Mouse (Mus musculus) MEL (cell line): ENCODE results near the gene Hcn3. TPM values are rescaled to one million over a fixed set of nuclear protein-coding genes. Genes with fewer than 3 reads are reported as not detected.

Experiments used
- DNase-seq: peaks from one replicate; pipeline ENCODE4 v3.0.0; 2011; ENCODE audit warnings: low read depth, low spot score
- H3K27ac ChIP-seq: 2 replicates; pipeline ENCODE4 v1.5.1; 2012; ENCODE audit warnings: low read depth, mild to moderate bottlenecking, control low read depth, low read length, moderate library complexity; ENCODE audit not compliant: control insufficient read depth
- H3K27me3 ChIP-seq, 2 experiments: fragments of 150-350 bp in 1 of 2; sonication (generic) in 1 of 2; 2 replicates each; pipeline ENCODE4 v1.6.1; 2012; ENCODE audit warnings: low read length in 2 of 2, mild to moderate bottlenecking in 2 of 2, improper control_type of control experiment in 1 of 2, moderate library complexity in 1 of 2; ENCODE audit not compliant: insufficient read depth in 2 of 2, control insufficient read depth in 1 of 2
- H3K36me3 ChIP-seq, 2 experiments: 2 replicates each; pipeline ENCODE4 v1.6.1; 2012 to 2014; ENCODE audit warnings: low read length in 2 of 2, improper control_type of control experiment in 1 of 2, inconsistent platforms in 1 of 2, mild to moderate bottlenecking in 1 of 2; ENCODE audit not compliant: insufficient read depth in 2 of 2, control insufficient read depth in 1 of 2
- H3K4me1 ChIP-seq, 2 experiments: fragments of 150-350 bp in 1 of 2; sonication (generic) in 1 of 2; 2 replicates each; pipeline ENCODE4 v1.6.1; 2012; ENCODE audit warnings: low read length in 2 of 2, improper control_type of control experiment in 1 of 2, mild to moderate bottlenecking in 1 of 2; ENCODE audit not compliant: insufficient read depth in 2 of 2, control insufficient read depth in 1 of 2
- H3K4me3 ChIP-seq, 2 experiments: fragments of 150-350 bp in 1 of 2; sonication (generic) in 1 of 2; 2 replicates each; pipeline ENCODE4 v1.5.1; 2012; ENCODE audit warnings: low read depth in 2 of 2, low read length in 2 of 2, mild to moderate bottlenecking in 2 of 2, moderate library complexity in 2 of 2, control low read depth in 1 of 2, improper control_type of control experiment in 1 of 2; ENCODE audit not compliant: control insufficient read depth in 1 of 2, insufficient read depth in 1 of 2
- H3K79me2 ChIP-seq: 2 replicates; pipeline ENCODE4 v1.6.1; 2012; ENCODE audit warnings: mild to moderate bottlenecking, low read length, moderate library complexity; ENCODE audit not compliant: control insufficient read depth, poor library complexity, insufficient read depth
- H3K9ac ChIP-seq: 2 replicates; pipeline ENCODE4 v1.6.1; 2012; ENCODE audit warnings: low read depth, mild to moderate bottlenecking, control low read depth, low read length, moderate library complexity; ENCODE audit not compliant: control insufficient read depth, poor library complexity, severe bottlenecking
- H3K9me3 ChIP-seq: fragments of 150-350 bp; sonication (generic); replicated peaks from 2 replicates; pipeline ENCODE4 v1.6.1; 2012; ENCODE audit warnings: mild to moderate bottlenecking, low read length, improper control_type of control experiment, moderate library complexity; ENCODE audit not compliant: insufficient read depth
- CHD1 ChIP-seq: IDR thresholded peaks from 2 replicates; pipeline ENCODE4 v1.6.1; 2012; ENCODE audit warnings: low read depth, mild to moderate bottlenecking, inconsistent platforms, low read length, improper control_type of control experiment
- CHD2 ChIP-seq: IDR thresholded peaks from 2 replicates; pipeline ENCODE4 v1.6.1; 2011; ENCODE audit warnings: low read length, improper control_type of control experiment
- CTCF ChIP-seq, 3 experiments: IDR thresholded peaks in 2 of 3; conservative IDR thresholded peaks in 1 of 3; 2 replicates each; pipeline ENCODE4 v1.5.1; 2011 to 2012; ENCODE audit warnings: low read length in 3 of 3, low read depth in 2 of 3, mild to moderate bottlenecking in 2 of 3, improper control_type of control experiment in 1 of 3, inconsistent platforms in 1 of 3, mixed read lengths in 1 of 3, moderate library complexity in 1 of 3; ENCODE audit not compliant: control insufficient read depth in 1 of 3, insufficient read depth in 1 of 3, poor library complexity in 1 of 3, severe bottlenecking in 1 of 3
- ELF1 ChIP-seq: IDR thresholded peaks from 2 replicates; pipeline ENCODE4 v1.6.1; 2014; ENCODE audit warnings: low read depth, mild to moderate bottlenecking, inconsistent platforms, low read length, improper control_type of control experiment, moderate library complexity
- EP300 ChIP-seq, 2 experiments: IDR thresholded peaks; 2 replicates each; pipeline ENCODE4 v1.6.1; 2011; ENCODE audit warnings: improper control_type of control experiment in 2 of 2, low read length in 2 of 2, low read depth in 1 of 2, mild to moderate bottlenecking in 1 of 2
- ETS1 ChIP-seq: IDR thresholded peaks from 2 replicates; pipeline ENCODE4 v1.6.1; 2012; ENCODE audit warnings: low read depth, mild to moderate bottlenecking, inconsistent platforms, low read length, improper control_type of control experiment, moderate library complexity
- GATA1 ChIP-seq: IDR thresholded peaks from 2 replicates; pipeline ENCODE4 v1.6.1; 2011; ENCODE audit warnings: low read depth, low read length, improper control_type of control experiment
- HCFC1 ChIP-seq: IDR thresholded peaks from 2 replicates; pipeline ENCODE4 v1.6.1; 2012; ENCODE audit warnings: low read depth, mild to moderate bottlenecking, inconsistent platforms, low read length, improper control_type of control experiment, moderate library complexity
- JUND ChIP-seq: IDR thresholded peaks from 2 replicates; pipeline ENCODE4 v1.6.1; 2011; ENCODE audit warnings: low read depth, mild to moderate bottlenecking, improper control_type of control experiment, low read length
- KAT2A ChIP-seq: conservative IDR thresholded peaks from 2 replicates; pipeline ENCODE4 v1.6.1; 2012; ENCODE audit warnings: low read depth, low read length, improper control_type of control experiment, inconsistent platforms
- MAFK ChIP-seq: IDR thresholded peaks from 2 replicates; pipeline ENCODE4 v1.6.1; 2011; ENCODE audit warnings: low read depth, mild to moderate bottlenecking, low read length, improper control_type of control experiment, borderline replicate concordance
- MAX ChIP-seq: IDR thresholded peaks from 2 replicates; pipeline ENCODE4 v1.6.1; 2011; ENCODE audit warnings: low read length, improper control_type of control experiment
- MEF2A ChIP-seq: IDR thresholded peaks from 2 replicates; pipeline ENCODE4 v1.6.1; 2014; ENCODE audit warnings: low read depth, mild to moderate bottlenecking, inconsistent platforms, low read length, improper control_type of control experiment; ENCODE audit not compliant: poor library complexity, insufficient replicate concordance, severe bottlenecking; ENCODE audit errors: extremely low read depth
- MXI1 ChIP-seq: IDR thresholded peaks from 2 replicates; pipeline ENCODE4 v1.6.1; 2011; ENCODE audit warnings: mild to moderate bottlenecking, low read depth, low read length, improper control_type of control experiment
- MYB ChIP-seq: IDR thresholded peaks from 2 replicates; pipeline ENCODE4 v1.6.1; 2011; ENCODE audit warnings: mild to moderate bottlenecking, low read depth, low read length, improper control_type of control experiment
- MYC ChIP-seq: IDR thresholded peaks from 2 replicates; pipeline ENCODE4 v1.6.1; 2011; ENCODE audit warnings: low read depth, mild to moderate bottlenecking, low read length, improper control_type of control experiment, moderate library complexity
- NELFE ChIP-seq: IDR thresholded peaks from 2 replicates; pipeline ENCODE4 v1.6.1; 2011; ENCODE audit warnings: low read depth, low read length, improper control_type of control experiment
- POLR2A ChIP-seq, 2 experiments: IDR thresholded peaks; 2 replicates each; pipeline ENCODE4 v1.6.1; 2011 to 2012; ENCODE audit warnings: low read length in 2 of 2, mild to moderate bottlenecking in 2 of 2, control low read depth in 1 of 2, improper control_type of control experiment in 1 of 2, low read depth in 1 of 2, moderate library complexity in 1 of 2; ENCODE audit not compliant: control insufficient read depth in 1 of 2, insufficient read depth in 1 of 2, poor library complexity in 1 of 2
- POLR2AphosphoS5 ChIP-seq: IDR thresholded peaks from 2 replicates; pipeline ENCODE4 v1.6.1; 2012; ENCODE audit warnings: low read depth, borderline replicate concordance, mild to moderate bottlenecking, inconsistent platforms, low read length, moderate library complexity, mixed read lengths
- RCOR1 ChIP-seq: IDR thresholded peaks from 2 replicates; pipeline ENCODE4 v1.6.1; 2012; ENCODE audit warnings: low read depth, mild to moderate bottlenecking, inconsistent platforms, low read length, improper control_type of control experiment
- SIN3A ChIP-seq: IDR thresholded peaks from 2 replicates; pipeline ENCODE4 v1.6.1; 2012; ENCODE audit warnings: low read length, improper control_type of control experiment, inconsistent platforms
- SMC3 ChIP-seq: IDR thresholded peaks from 2 replicates; pipeline ENCODE4 v1.6.1; 2011; ENCODE audit warnings: low read depth, low read length, improper control_type of control experiment
- TCF12 ChIP-seq: IDR thresholded peaks from 2 replicates; pipeline ENCODE4 v1.6.1; 2014; ENCODE audit warnings: low read depth, mild to moderate bottlenecking, inconsistent platforms, low read length, improper control_type of control experiment, moderate library complexity
- UBTF ChIP-seq: IDR thresholded peaks from 2 replicates; pipeline ENCODE4 v1.6.1; 2012; ENCODE audit warnings: low read depth, mild to moderate bottlenecking, inconsistent platforms, low read length, improper control_type of control experiment, moderate library complexity, borderline replicate concordance; ENCODE audit not compliant: insufficient read depth
- USF1 ChIP-seq: IDR thresholded peaks from 2 replicates; pipeline ENCODE4 v1.6.1; 2014; ENCODE audit warnings: low read depth, mild to moderate bottlenecking, inconsistent platforms, low read length, improper control_type of control experiment, moderate library complexity
- USF2 ChIP-seq, 2 experiments: IDR thresholded peaks; 2 replicates each; pipeline ENCODE4 v1.6.1; 2011 to 2012; ENCODE audit warnings: improper control_type of control experiment in 2 of 2, low read length in 2 of 2, borderline replicate concordance in 1 of 2, inconsistent platforms in 1 of 2, low read depth in 1 of 2, mild to moderate bottlenecking in 1 of 2; ENCODE audit not compliant: insufficient read depth in 1 of 2
- ZC3H11A ChIP-seq: IDR thresholded peaks from 2 replicates; pipeline ENCODE4 v1.6.1; 2012; ENCODE audit warnings: low read depth, mild to moderate bottlenecking, inconsistent platforms, low read length, improper control_type of control experiment
- ZKSCAN1 ChIP-seq: IDR thresholded peaks from 2 replicates; pipeline ENCODE4 v1.6.1; 2012; ENCODE audit warnings: low read depth, mild to moderate bottlenecking, inconsistent platforms, low read length, improper control_type of control experiment, moderate library complexity
- ZNF384 ChIP-seq: IDR thresholded peaks from 2 replicates; pipeline ENCODE4 v1.6.1; 2012; ENCODE audit warnings: low read depth, mild to moderate bottlenecking, inconsistent platforms, low read length, improper control_type of control experiment
- polyA plus RNA-seq, 2 experiments: library from polyadenylated mRNA; stranded (reverse) in 1 of 2; unstranded in 1 of 2; fragments of >175 nt in 1 of 2; fragments of >200 nt in 1 of 2; gene quantifications; 2 replicates each; pipeline versions ENCODE4 v1.2.1 to v1.2.4; 2012; ENCODE audit warnings: low replicate concordance in 2 of 2, low read depth in 1 of 2; ENCODE audit not compliant: insufficient read length in 2 of 2, insufficient read depth in 1 of 2, missing spikeins in 1 of 2
- total RNA-seq: library from RNA; depleted of rRNA; stranded (reverse); fragments of 300-350 nt; gene quantifications from 2 replicates; pipeline ENCODE4 v1.2.3, GENCODE M21; 2012

The Hcn3 gene
- total and polyA plus RNA-seq, 3 experiments: 4.0 to 7.4 TPM; not detected in 1

GRCm38 (mm10) chr3:89178107-89178385, 18.1 kb upstream of the Hcn3 start:
- DNase-seq: peak; percentile 69
- Histone ChIP-seq H3K27me3 (no peaks in the 10 kb centered on the region), H3K4me1 (peaks cover 7 to 35% of the 10 kb centered on the region in 2 experiments; a peak in 3 of 4 replicates), H3K9ac (peak overlapping the region; percentile 85), H3K36me3 (peaks cover 21 to 36% of the 10 kb centered on the region in 2 experiments), H3K79me2 (peaks cover 23% of the 10 kb centered on the region), H3K27ac (peak overlapping the region; percentile 71)
- 0 out of 2 replicates have a peak, but pooled peaks have one; percentile 19 for TF ChIP-seq MYC
- no peak for TF ChIP-seq SMC3
- TF ChIP-seq, all 39 proteins: peak for 1
- Histone ChIP-seq H3K4me3 (peak overlapping the region; percentile 58 to 91), H3K9me3 (no peaks in the 10 kb centered on the region)

- Histone ChIP-seq H3K79me2 (peaks cover 23% of the 10 kb centered on the region), H3K4me3 (peak within 1 kb of the TSS; percentile 58 to 91), H3K9ac (peak within 1 kb of the TSS; percentile 85), H3K36me3 (peaks cover 26 to 33% of the 10 kb centered on the region in 2 experiments), H3K9me3 (no peaks in the 10 kb centered on the region), H3K4me1 (peaks cover 7 to 31% of the 10 kb centered on the region in 2 experiments; a peak in 3 of 4 replicates), H3K27me3 (no peaks in the 10 kb centered on the region), H3K27ac (peak within 1 kb of the TSS; percentile 71)
- DNase-seq: peak; percentile 99
- peak; percentile 59; the same call in 1 of the 2 replicates for TF ChIP-seq TCF12
- TF ChIP-seq MEF2A: no peak
- no peak for TF ChIP-seq JUND
- no peak for TF ChIP-seq CHD1
- TF ChIP-seq POLR2AphosphoS5: no peak; the same call in 1 of the 2 replicates
- peak; percentile 85 for TF ChIP-seq MXI1
- TF ChIP-seq USF1: peak; percentile 100
- 0 out of 6 replicates have a peak, but pooled peaks of 1 of the 3 experiments have one; percentile 5 for TF ChIP-seq CTCF (IDR thresholded peaks at IDR 0.05 in 2 of 3, conservative IDR thresholded peaks at IDR 0.05 in 1 of 3; ENCODE audit: control insufficient read depth in 1 of 3, insufficient read depth in 1 of 3, low read depth in 2 of 3, low read length in 3 of 3, poor library complexity in 1 of 3, severe bottlenecking in 1 of 3)
- peak; percentile 99 for TF ChIP-seq ZNF384
- peak; percentile 99 for TF ChIP-seq HCFC1
- TF ChIP-seq MYB: no peak
- peak; percentile 87 to 91 for TF ChIP-seq POLR2A (IDR thresholded peaks at IDR 0.05; ENCODE audit: control insufficient read depth in 1 of 2, insufficient read depth in 1 of 2, low read depth in 1 of 2, low read length in 2 of 2, poor library complexity in 1 of 2)
- TF ChIP-seq SIN3A: peak; percentile 93
- TF ChIP-seq RCOR1: no peak
- TF ChIP-seq NELFE: peak; percentile 80
- TF ChIP-seq ZKSCAN1: peak; percentile 69; the same call in 1 of the 2 replicates
- peak; percentile 96 for TF ChIP-seq ELF1
- TF ChIP-seq ZC3H11A: no peak
- TF ChIP-seq ETS1: no peak; the same call in 1 of the 2 replicates
- TF ChIP-seq MYC: peak; percentile 96
- TF ChIP-seq CHD2: peak; percentile 57; the same call in 1 of the 2 replicates
- TF ChIP-seq KAT2A: peak; percentile 85; the same call in 1 of the 2 replicates
- peak in 1 of 2 experiments; percentile 18; a peak in 1 of 4 replicates for TF ChIP-seq EP300 (IDR thresholded peaks at IDR 0.05; ENCODE audit: low read depth in 1 of 2, low read length in 2 of 2)
- TF ChIP-seq MAX: peak; percentile 100
- no peak for TF ChIP-seq MAFK
- no peak for TF ChIP-seq UBTF
- TF ChIP-seq USF2 (IDR thresholded peaks at IDR 0.05; ENCODE audit: borderline replicate concordance in 1 of 2, insufficient read depth in 1 of 2, low read depth in 1 of 2, low read length in 2 of 2): peak; percentile 99
- TF ChIP-seq GATA1: no peak; the same call in 1 of the 2 replicates
Measured at GRCm38 (mm10) chr3:89177242-89178106, 17.5 kb upstream of the Hcn3 start, which contains the start of gene Scamp3. Gene Scamp3 (plus strand): TSS chr3:89177473.
